Comparison of ENCODE assay signal across 15 mouse cellular contexts in genomic region chr6:120232885-120233284, GRCm38 (mm10).
"Had no signal": no experiment of that assay in that cellular context is flagged by ENCODE, and none has a peak within 500 bp of the region (broad histone marks: within the 10 kb centered on the region; RNA-seq: fewer than 3 reads in every experiment).

No protein-coding gene starts in this region.

- H3K9me3 ChIP-seq: liver, embryonic 15.5 days; lung, embryonic 15.5 days; midbrain, embryonic 10.5 days; midbrain, embryonic 12.5 days; neural tube, embryonic 12.5 days had no signal

- DNase-seq: liver, postnatal 0 days; lung, adult 2 months; lung, postnatal 10 days; lung, postnatal 4 days; midbrain, embryonic 14.5 days; right cerebral cortex, postnatal 14 days; spleen, adult 18-20 months; thymus, adult 2 months; thymus, postnatal 25 days; thymus, postnatal 4 days had no signal

- H3K27me3 ChIP-seq: lung, embryonic 15.5 days; midbrain, embryonic 12.5 days; neural tube, embryonic 12.5 days had no signal

- H3K4me3 ChIP-seq: liver, embryonic 15.5 days; lung, embryonic 15.5 days; midbrain, embryonic 10.5 days; midbrain, embryonic 12.5 days; neural tube, embryonic 12.5 days had no signal

- H3K27ac ChIP-seq: liver, embryonic 15.5 days; lung, embryonic 15.5 days; midbrain, embryonic 10.5 days; midbrain, embryonic 12.5 days; neural tube, embryonic 12.5 days had no signal

- H3K4me1 ChIP-seq: liver, embryonic 15.5 days; lung, embryonic 15.5 days; neural tube, embryonic 12.5 days had no signal

- H3K36me3 ChIP-seq: liver, embryonic 15.5 days; lung, embryonic 15.5 days; midbrain, embryonic 10.5 days; midbrain, embryonic 12.5 days; neural tube, embryonic 12.5 days had no signal

- H3K4me2 ChIP-seq: liver, embryonic 15.5 days; lung, embryonic 15.5 days; midbrain, embryonic 12.5 days; neural tube, embryonic 12.5 days had no signal

- ATAC-seq: liver, postnatal 0 days had no signal

- H3K9ac ChIP-seq: liver, embryonic 15.5 days; liver, postnatal 0 days; lung, embryonic 15.5 days; midbrain, embryonic 12.5 days; neural tube, embryonic 12.5 days had no signal
